Mouse (Mus musculus) liver, embryonic 12.5 days (tissue): ENCODE results near the gene Fut11. TPM values are rescaled to one million over a fixed set of nuclear protein-coding genes. Genes with fewer than 3 reads are reported as not detected.
"Not testable (repeated sequence)": the region's sequence is repeated elsewhere in the genome, so short reads cannot be mapped to it uniquely, and the experiment has no call there.

Experiments used
- ATAC-seq: fragments of 200-750 bp; cut with Nextera tagmentation; 2 replicates; pipeline ENCODE4 v1.8.0; 2017; ENCODE audit warnings: moderate number of reproducible peaks, mild to moderate bottlenecking, moderate library complexity
- H3K27ac ChIP-seq: fragments of 300-500 bp; sonication (generic); 2 replicates; pipeline ENCODE4 v1.5.1; 2016; ENCODE audit warnings: mild to moderate bottlenecking
- H3K27me3 ChIP-seq: fragments of 300-500 bp; sonication (generic); replicated peaks from 2 replicates; pipeline ENCODE4 v1.6.1; 2016; ENCODE audit warnings: mild to moderate bottlenecking, moderate library complexity
- H3K36me3 ChIP-seq: fragments of 300-500 bp; sonication (generic); 2 replicates; pipeline ENCODE4 v1.6.1; 2016; ENCODE audit warnings: mild to moderate bottlenecking, moderate library complexity
- H3K4me1 ChIP-seq: fragments of 300-500 bp; sonication (generic); 2 replicates; pipeline ENCODE4 v1.6.1; 2016
- H3K4me2 ChIP-seq: fragments of 300-500 bp; sonication (generic); 2 replicates; pipeline ENCODE4 v1.6.1; 2016; ENCODE audit warnings: mild to moderate bottlenecking, moderate library complexity
- H3K4me3 ChIP-seq: fragments of 300-500 bp; sonication (generic); 2 replicates; pipeline ENCODE4 v1.5.1; 2016; ENCODE audit warnings: mild to moderate bottlenecking, moderate library complexity
- H3K9ac ChIP-seq: fragments of 300-500 bp; sonication (generic); 2 replicates; pipeline ENCODE4 v1.6.1; 2016; ENCODE audit warnings: mild to moderate bottlenecking, moderate library complexity
- H3K9me3 ChIP-seq: fragments of 300-500 bp; sonication (generic); replicated peaks from 2 replicates; pipeline ENCODE4 v1.6.1; 2016; ENCODE audit warnings: mild to moderate bottlenecking, moderate library complexity
- WGBS: fragments of 180-500 bp; shearing (Covaris S2); methylation state at CpG from one replicate; pipeline ENCODE4 v1.1.7; 2016; ENCODE audit not compliant: insufficient replicate concordance; 5-methylcytosine and 5-hydroxymethylcytosine counted together
- polyA plus RNA-seq: library from polyadenylated mRNA; unstranded; fragments of >200 nt; fragmentation: Nextera tagmentation; extraction: Ambion mirVana; gene quantifications from 2 replicates; pipeline ENCODE4 v1.2.1, GENCODE M21; 2016

The Fut11 gene
- polyA plus RNA-seq, 1 experiment from 2014 or later, result 11.5 TPM

- Histone ChIP-seq H3K4me1 (peaks cover 64% of the 10 kb centered on the region), H3K4me2 (peak overlapping the region; percentile 79), H3K9me3 (no peaks in the 10 kb centered on the region), H3K36me3 (peaks cover 47% of the 10 kb centered on the region), H3K27ac (peak overlapping the region; percentile 92), H3K9ac (peak overlapping the region; percentile 87), H3K27me3 (no peaks in the 10 kb centered on the region), H3K4me3 (peak overlapping the region; percentile 92)
- ATAC-seq, result peak; percentile 27
- WGBS, result 11% methylated on average over 15 of the region's 15 CpGs
Observed at GRCm38 (mm10) chr14:20702096-20702740, 7.5 kb downstream of the Fut11 start.

- Histone ChIP-seq H3K36me3 (peaks cover 43% of the 10 kb centered on the region), H3K4me2 (peak within 1 kb of the TSS; percentile 79), H3K27me3 (no peaks in the 10 kb centered on the region), H3K27ac (peak within 1 kb of the TSS; percentile 92), H3K9ac (peak within 1 kb of the TSS; percentile 87), H3K4me3 (peak within 1 kb of the TSS; percentile 92), H3K4me1 (peaks cover 58% of the 10 kb centered on the region), H3K9me3 (no peaks in the 10 kb centered on the region)
- ATAC-seq, result peak; percentile 81
- WGBS, result 1% methylated on average over 61 of the region's 61 CpGs
Observed at GRCm38 (mm10) chr14:20702741-20703381, 8.1 kb downstream of the Fut11 start, which contains the start of gene Chchd1. Gene Chchd1 (plus strand): TSS chr14:20703006.

DNA sequence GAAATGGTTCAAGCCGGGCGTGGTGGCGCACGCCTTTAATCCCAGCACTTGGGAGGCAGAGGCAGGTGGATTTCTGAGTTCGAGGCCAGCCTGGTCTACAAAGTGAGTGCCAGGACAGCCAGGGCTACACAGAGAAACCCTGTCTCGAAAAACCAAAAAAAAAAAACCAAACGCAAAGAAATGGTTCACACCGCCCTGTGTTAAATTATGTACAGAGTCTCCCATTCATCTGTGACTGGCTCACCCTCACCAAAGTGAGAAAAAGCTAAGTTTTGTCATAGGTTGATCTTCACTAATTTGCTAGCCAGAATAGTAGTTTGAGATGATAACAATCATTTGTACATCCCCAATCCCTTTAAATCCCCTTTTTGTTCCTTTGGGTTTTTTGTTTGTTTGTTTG, 8.7 kb downstream of the Fut11 start:
- Histone ChIP-seq H3K27ac (peak overlapping the region; percentile 92), H3K9ac (peak overlapping the region; percentile 87), H3K36me3 (peaks cover 37% of the 10 kb centered on the region), H3K4me3 (peak overlapping the region; percentile 92), H3K4me1 (peaks cover 58% of the 10 kb centered on the region), H3K4me2 (peak overlapping the region; percentile 79)
- WGBS, result 6% methylated on average over 8 of the region's 8 CpGs
- ATAC-seq, H3K9me3 ChIP-seq, H3K27me3 ChIP-seq: not testable (repeated sequence)

GRCm38 (mm10) chr14:20707201-20708190, 12.7 kb downstream of the Fut11 start, which contains the start of gene Zswim8:
Gene Zswim8 (plus strand): TSS chr14:20707552.
- Histone ChIP-seq H3K4me2 (peak within 1 kb of the TSS; percentile 99), H3K9ac (peak within 1 kb of the TSS; percentile 95), H3K4me3 (peak within 1 kb of the TSS; percentile 91), H3K27ac (peak within 1 kb of the TSS; percentile 87), H3K36me3 (peaks cover 40% of the 10 kb centered on the region), H3K9me3 (no peaks in the 10 kb centered on the region), H3K27me3 (no peaks in the 10 kb centered on the region), H3K4me1 (peaks cover 40% of the 10 kb centered on the region)
- WGBS, result under 1% methylated on average over 71 of the region's 80 CpGs
- peak; percentile 89 for ATAC-seq

DNA sequence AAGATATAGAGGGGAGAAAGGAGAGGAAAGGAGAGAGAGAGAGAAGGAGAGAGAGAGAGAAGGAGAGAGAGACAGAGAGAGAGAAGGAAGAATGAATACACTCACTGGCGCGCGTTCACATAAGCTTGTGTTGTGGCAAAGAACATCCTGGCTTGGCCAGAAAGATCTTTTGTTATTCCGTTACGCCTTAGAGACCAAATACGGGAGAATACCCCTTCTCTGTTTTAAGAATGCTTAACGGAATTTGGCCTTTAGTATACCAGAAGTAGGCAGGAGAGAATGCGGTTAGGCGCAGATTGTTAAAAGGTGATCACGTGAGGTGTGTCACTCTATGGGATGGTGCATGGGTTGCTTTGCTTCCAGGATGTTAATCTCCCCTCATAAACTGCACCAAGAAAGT, 13.5 kb downstream of the Fut11 start:
- 27% methylated on average over 10 of the region's 10 CpGs for WGBS
- Histone ChIP-seq H3K27ac (peak overlapping the region; percentile 87), H3K36me3 (peaks cover 48% of the 10 kb centered on the region), H3K4me2 (peak overlapping the region; percentile 99), H3K4me1 (peaks cover 43% of the 10 kb centered on the region), H3K9ac (peak overlapping the region; percentile 95), H3K27me3 (no peaks in the 10 kb centered on the region), H3K4me3 (peak overlapping the region; percentile 91), H3K9me3 (no peaks in the 10 kb centered on the region)
- no peak for ATAC-seq

- peaks cover 41% of the 10 kb centered on the region for H3K4me1 ChIP-seq
- H3K27ac ChIP-seq, result no peak overlapping the region
- no peak overlapping the region for H3K4me2 ChIP-seq
- 71% methylated on average over 11 of the region's 11 CpGs for WGBS
- no peak overlapping the region for H3K4me3 ChIP-seq
- no peak overlapping the region for H3K9ac ChIP-seq
- no peaks in the 10 kb centered on the region for H3K27me3 ChIP-seq
- no peaks in the 10 kb centered on the region for H3K9me3 ChIP-seq
- peaks cover 86% of the 10 kb centered on the region for H3K36me3 ChIP-seq
- 0 out of 2 replicates have a peak, but pooled peaks have one; percentile 3 for ATAC-seq
Observed at GRCm38 (mm10) chr14:20713832-20714231, 19.1 kb downstream of the Fut11 start.

GRCm38 (mm10) chr14:20718443-20718842, 23.7 kb downstream of the Fut11 start:
- no peak overlapping the region for H3K4me2 ChIP-seq
- WGBS, result 81% methylated on average over 10 of the region's 10 CpGs
- ATAC-seq, result no peak
- peaks cover 22% of the 10 kb centered on the region for H3K4me1 ChIP-seq
- H3K9ac ChIP-seq, result no peak overlapping the region
- no peak overlapping the region for H3K27ac ChIP-seq
- H3K36me3 ChIP-seq, result peaks cover 100% of the 10 kb centered on the region
- no peaks in the 10 kb centered on the region for H3K9me3 ChIP-seq
- no peaks in the 10 kb centered on the region for H3K27me3 ChIP-seq
- H3K4me3 ChIP-seq, result no peak overlapping the region

DNA sequence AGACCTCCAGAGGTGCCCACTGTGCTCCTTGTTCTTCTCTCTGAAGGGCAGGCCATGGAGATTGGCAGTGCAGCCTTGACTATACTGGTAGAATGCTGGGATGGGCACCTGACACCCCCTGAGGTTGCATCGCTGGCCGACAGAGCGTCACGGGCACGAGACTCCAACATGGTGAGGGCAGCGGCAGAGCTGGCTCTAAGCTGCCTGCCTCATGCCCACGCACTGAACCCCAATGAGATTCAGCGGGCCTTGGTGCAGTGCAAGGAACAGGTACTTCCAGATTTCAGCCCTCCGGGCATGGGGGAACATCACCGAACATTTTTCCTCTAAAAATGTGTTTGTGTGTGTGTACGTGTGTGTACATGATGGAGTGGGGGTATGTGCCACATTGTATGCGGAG, 25.0 kb downstream of the Fut11 start:
- Histone ChIP-seq H3K9ac (no peak overlapping the region), H3K4me1 (peaks cover 18% of the 10 kb centered on the region), H3K27ac (no peak overlapping the region), H3K4me2 (no peak overlapping the region), H3K9me3 (no peaks in the 10 kb centered on the region), H3K4me3 (no peak overlapping the region), H3K36me3 (peaks cover 100% of the 10 kb centered on the region), H3K27me3 (no peaks in the 10 kb centered on the region)
- no peak for ATAC-seq
- 87% methylated on average over 12 of the region's 12 CpGs for WGBS

- no peak overlapping the region for H3K4me2 ChIP-seq
- H3K9ac ChIP-seq, result no peak overlapping the region
- no peaks in the 10 kb centered on the region for H3K27me3 ChIP-seq
- peaks cover 25% of the 10 kb centered on the region for H3K4me1 ChIP-seq
- H3K9me3 ChIP-seq, result no peaks in the 10 kb centered on the region
- H3K27ac ChIP-seq, result no peak overlapping the region
- H3K4me3 ChIP-seq, result no peak overlapping the region
- WGBS, result 77% methylated on average over 4 of the region's 4 CpGs
- H3K36me3 ChIP-seq, result peaks cover 99% of the 10 kb centered on the region
- ATAC-seq, result no peak
Observed at GRCm38 (mm10) chr14:20721371-20721770, 26.6 kb downstream of the Fut11 start.

GRCm38 (mm10) chr14:20723006-20723405, 28.2 kb downstream of the Fut11 start:
- Histone ChIP-seq H3K27me3 (no peaks in the 10 kb centered on the region), H3K36me3 (peaks cover 99% of the 10 kb centered on the region), H3K9me3 (no peaks in the 10 kb centered on the region), H3K27ac (no peak overlapping the region), H3K4me2 (no peak overlapping the region), H3K4me1 (peaks cover 35% of the 10 kb centered on the region), H3K4me3 (no peak overlapping the region), H3K9ac (no peak overlapping the region)
- 93% methylated on average over 12 of the region's 12 CpGs for WGBS
- ATAC-seq, result no peak

- Histone ChIP-seq H3K27ac (no peak overlapping the region), H3K9me3 (no peaks in the 10 kb centered on the region), H3K4me2 (no peak overlapping the region), H3K27me3 (no peaks in the 10 kb centered on the region), H3K4me3 (no peak overlapping the region), H3K4me1 (peaks cover 44% of the 10 kb centered on the region), H3K9ac (no peak overlapping the region), H3K36me3 (peaks cover 99% of the 10 kb centered on the region)
- no peak for ATAC-seq
- 43% methylated on average over 5 of the region's 5 CpGs for WGBS
Observed at GRCm38 (mm10) chr14:20724043-20724442, 29.3 kb downstream of the Fut11 start.
